ENCODE assay signal across 18 mouse cellular contexts in the genomic region with DNA sequence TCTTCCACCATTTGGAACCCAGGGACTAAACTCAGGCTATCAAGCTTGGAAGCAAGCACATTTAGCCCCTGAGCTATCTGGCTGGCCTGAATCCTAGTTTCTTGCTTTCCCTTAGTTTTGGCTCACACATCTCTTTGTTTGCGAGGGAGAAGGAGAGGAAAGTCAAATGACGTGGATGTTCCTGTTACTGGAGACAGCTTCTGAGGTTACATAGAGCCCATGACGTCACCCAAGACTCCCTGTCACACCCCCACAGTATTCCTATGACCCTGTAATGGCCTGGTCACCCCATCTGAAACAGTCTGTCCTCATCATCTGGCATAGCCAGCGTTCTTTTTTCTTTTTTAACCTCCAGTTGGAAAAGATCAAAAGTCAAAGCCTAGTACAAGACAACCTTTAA.
DNase-seq lines count a peak whose midpoint lies in the region; ATAC-seq and TF ChIP-seq lines count a peak whose summit lies in the region.
"Had no signal": no experiment of that assay in that cellular context is flagged by ENCODE, and none has a peak within 500 bp of the region (broad histone marks: within the 10 kb centered on the region; RNA-seq: fewer than 3 reads in every experiment).

No protein-coding gene starts in this region.

- H3K9me3 ChIP-seq in kidney, postnatal 0 days (replicated peaks; ENCODE audit: low read length) = no peaks in the 10 kb centered on the region
- H3K9me3 ChIP-seq in embryonic facial prominence, embryonic 10.5 days = no peaks in the 10 kb centered on the region
- no peaks in the 10 kb centered on the region for H3K9me3 ChIP-seq in limb, embryonic 10.5 days (replicated peaks)
- H3K9me3 ChIP-seq: forebrain, embryonic 12.5 days; hindbrain, embryonic 13.5 days; kidney, embryonic 15.5 days had no signal

- no peak overlapping the region for H3K4me2 ChIP-seq in kidney, postnatal 0 days (ENCODE audit: low read length)
- H3K4me2 ChIP-seq: forebrain, embryonic 12.5 days; hindbrain, embryonic 13.5 days; kidney, embryonic 15.5 days had no signal

- peak; percentile 47 for DNase-seq in kidney, postnatal 0 days (ENCODE audit: low spot score)
- DNase-seq in kidney, adult 9 months = no peak
- no peak for DNase-seq in embryonic facial prominence, embryonic 10.5 days (ENCODE audit: low spot score)
- peak; percentile 61 to 67 for DNase-seq in heart, adult 9 months (ENCODE audit: low spot score in 2 of 2)
- DNase-seq in limb, embryonic 10.5 days (ENCODE audit: low spot score) = no peak
- DNase-seq in adrenal gland, postnatal 14 days = no peak
- no peak for DNase-seq in layer of hippocampus, adult 9-11 months
- DNase-seq: adrenal gland, postnatal 25 days; cerebellum, adult 2 months; midbrain, embryonic 14.5 days; spleen, adult 18-20 months; thymus, adult 18-20 months had no signal

- no peak for TF ChIP-seq CTCF in kidney, postnatal 0 days (IDR thresholded peaks at IDR 0.05; ENCODE audit: low read depth)

- H3K4me1 ChIP-seq in kidney, postnatal 0 days (replicated peaks; ENCODE audit: insufficient read depth, low read length) = no peaks in the 10 kb centered on the region
- H3K4me1 ChIP-seq in embryonic facial prominence, embryonic 10.5 days = peaks cover 21% of the 10 kb centered on the region
- peaks cover 33% of the 10 kb centered on the region for H3K4me1 ChIP-seq in limb, embryonic 10.5 days

- H3K36me3 ChIP-seq in kidney, postnatal 0 days (ENCODE audit: insufficient read depth, low read length) = no peaks in the 10 kb centered on the region
- H3K36me3 ChIP-seq in embryonic facial prominence, embryonic 10.5 days (replicated peaks) = no peaks in the 10 kb centered on the region
- H3K36me3 ChIP-seq in limb, embryonic 10.5 days = no peaks in the 10 kb centered on the region
- H3K36me3 ChIP-seq: forebrain, embryonic 12.5 days; hindbrain, embryonic 13.5 days; kidney, embryonic 15.5 days had no signal

- no peak overlapping the region for H3K4me3 ChIP-seq in kidney, postnatal 0 days (replicated peaks; ENCODE audit: low read depth, low read length)
- no peak overlapping the region for H3K4me3 ChIP-seq in embryonic facial prominence, embryonic 10.5 days
- H3K4me3 ChIP-seq in limb, embryonic 10.5 days = no peak overlapping the region
- H3K4me3 ChIP-seq: forebrain, embryonic 12.5 days; hindbrain, embryonic 13.5 days; kidney, embryonic 15.5 days had no signal

- no peak overlapping the region for H3K9ac ChIP-seq in kidney, postnatal 0 days (ENCODE audit: low read depth, low read length)
- H3K9ac ChIP-seq: forebrain, embryonic 12.5 days; hindbrain, embryonic 13.5 days; kidney, embryonic 15.5 days; liver, embryonic 14.5 days had no signal

- WGBS in kidney, postnatal 0 days = 37% methylated on average over 4 of the region's 4 CpGs
- 53% methylated on average over 4 of the region's 4 CpGs for WGBS in embryonic facial prominence, embryonic 10.5 days
- WGBS in limb, embryonic 10.5 days = 62% methylated on average over 4 of the region's 4 CpGs

- no peak overlapping the region for H3K27ac ChIP-seq in kidney, postnatal 0 days
- peak overlapping the region; percentile 66 for H3K27ac ChIP-seq in embryonic facial prominence, embryonic 10.5 days (replicated peaks)
- peak overlapping the region; percentile 37; the same call in 1 of the 2 replicates for H3K27ac ChIP-seq in limb, embryonic 10.5 days
- H3K27ac ChIP-seq: forebrain, embryonic 12.5 days; hindbrain, embryonic 13.5 days; kidney, embryonic 15.5 days; liver, embryonic 14.5 days had no signal

- ATAC-seq in kidney, postnatal 0 days (replicated peaks; ENCODE audit: low FRiP score, low read depth) = no peak
- ATAC-seq: activated CD4-positive, CD25-positive, alpha-beta regulatory T cell, adult 4 months; Patski had no signal

- H3K27me3 ChIP-seq in kidney, postnatal 0 days (ENCODE audit: insufficient read depth, low read length) = no peaks in the 10 kb centered on the region
- peaks cover 4% of the 10 kb centered on the region; the same call in 1 of the 2 replicates for H3K27me3 ChIP-seq in embryonic facial prominence, embryonic 10.5 days (replicated peaks; ENCODE audit: low read depth, poor library complexity, severe bottlenecking)
- no peaks in the 10 kb centered on the region for H3K27me3 ChIP-seq in limb, embryonic 10.5 days (ENCODE audit: low read depth, poor library complexity, severe bottlenecking)
- H3K27me3 ChIP-seq: kidney, embryonic 15.5 days; Patski had no signal

Comparison
In these comparisons a context has a peak if more than half of its experiments do, and no peak if none do; other contexts are left out.
1. DNase-seq: peak in kidney, postnatal 0 days (single experiment) and heart, adult 9 months (2 of 2); none in kidney, adult 9 months (single experiment), embryonic facial prominence, embryonic 10.5 days (single experiment), limb, embryonic 10.5 days (single experiment), adrenal gland, postnatal 14 days (single experiment) and layer of hippocampus, adult 9-11 months (single experiment).